Mouse (Mus musculus) liver, embryonic 18 days (tissue): ENCODE data around the gene Myog. TPM values are rescaled to one million over a fixed set of nuclear protein-coding genes. Genes with fewer than 3 reads are reported as not detected.

ENCODE experiments used
- polyA plus RNA-seq: library from polyadenylated mRNA; depleted of rRNA; stranded (reverse); fragments of >200 nt; gene quantifications from 2 replicates; pipeline ENCODE4 v1.2.3, GENCODE M21; 2012; rRNA removed

Myog gene
- 0.02 and 0.05 TPM in 2 replicates for polyA plus RNA-seq

DNA sequence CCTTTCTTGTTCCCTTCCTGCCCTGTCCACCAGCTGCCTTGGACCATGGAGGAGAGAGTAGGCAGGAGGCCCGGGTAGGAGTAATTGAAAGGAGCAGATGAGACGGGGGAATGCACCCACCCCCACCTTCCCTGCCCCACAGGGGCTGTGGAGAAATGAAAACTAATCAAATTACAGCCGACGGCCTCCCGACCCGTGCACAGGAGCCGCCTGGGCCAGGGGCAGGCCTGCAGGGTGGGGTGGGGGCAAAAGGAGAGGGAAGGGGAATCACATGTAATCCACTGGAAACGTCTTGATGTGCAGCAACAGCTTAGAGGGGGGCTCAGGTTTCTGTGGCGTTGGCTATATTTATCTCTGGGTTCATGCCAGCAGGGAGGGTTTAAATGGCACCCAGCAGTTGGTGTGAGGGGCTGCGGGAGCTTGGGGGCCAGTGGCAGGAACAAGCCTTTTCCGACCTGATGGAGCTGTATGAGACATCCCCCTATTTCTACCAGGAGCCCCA, at the start of gene Myog:
Gene Myog (plus strand): TSS at position 392 of the 502 bp plus-strand sequence.

DNA sequence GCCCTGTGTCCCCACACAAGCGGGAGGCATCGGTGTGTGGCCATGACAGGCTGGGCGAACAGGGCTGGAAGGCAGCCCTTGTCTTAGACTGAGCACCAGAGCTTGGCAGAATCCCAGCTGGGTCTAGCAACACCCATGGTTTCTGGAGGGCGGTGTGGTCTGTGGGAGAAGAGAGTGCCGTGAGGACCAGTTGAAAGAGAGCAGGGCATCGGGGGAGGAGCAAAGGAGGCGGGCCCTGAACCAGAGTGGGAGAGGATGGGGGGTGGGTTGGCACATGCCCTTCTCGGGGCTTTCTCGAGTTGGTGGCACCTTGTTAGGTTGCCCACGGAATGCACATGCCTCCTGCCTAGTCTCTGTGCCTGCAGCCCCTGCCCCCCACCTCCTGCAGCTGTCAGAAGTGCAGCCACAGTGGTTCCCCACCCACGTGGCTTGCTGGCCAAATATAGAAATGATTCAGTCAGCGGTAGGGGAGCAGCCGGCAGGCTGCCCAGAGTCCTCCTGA, 43.0 kb downstream of the Myog start, which contains the start of gene Ppfia4:
Gene Ppfia4 (minus strand): TSS at position 159 of the 502 bp plus-strand sequence.

Other genes starting within 250 kb of the Myog start
- 37.6 and 39.0 TPM in 2 replicates for gene Btg2, start 210.9 kb upstream of the Myog start, polyA plus RNA-seq
- gene Chit1, start 178.7 kb upstream of the Myog start, polyA plus RNA-seq, result 0.23 and 0.26 TPM in 2 replicates
- gene Chil1, start 107.8 kb upstream of the Myog start, polyA plus RNA-seq, result 21.6 and 27.7 TPM in 2 replicates
- 0.06 and 0.13 TPM in 2 replicates for gene Mybph, start 96.5 kb upstream of the Myog start, polyA plus RNA-seq
- 4.9 and 8.5 TPM in 2 replicates for gene Adora1, start 54.6 kb upstream of the Myog start, polyA plus RNA-seq
- 1.8 and 1.9 TPM in 2 replicates for gene Ppfia4, start 42.9 kb downstream of the Myog start, polyA plus RNA-seq
- gene Tmem183a, start 72.0 kb downstream of the Myog start, polyA plus RNA-seq, result 38.3 and 39.5 TPM in 2 replicates
- gene 4933406M09Rik, start 96.0 kb downstream of the Myog start, polyA plus RNA-seq, result not detected in 2 replicates
- 11.8 and 13.1 TPM in 2 replicates for gene Cyb5r1, start 115.6 kb downstream of the Myog start, polyA plus RNA-seq
- gene Adipor1, start 125.4 kb downstream of the Myog start, polyA plus RNA-seq, result 63.3 and 65.7 TPM in 2 replicates
- gene Klhl12, start 165.5 kb downstream of the Myog start, polyA plus RNA-seq, result 11.3 and 12.4 TPM in 2 replicates
- gene Rabif, start 204.7 kb downstream of the Myog start, polyA plus RNA-seq, result 8.5 and 9.0 TPM in 2 replicates